Mouse (Mus musculus) urinary bladder, postnatal 25 days (tissue): Measurements from ENCODE around the gene Ranbp17.
A peak's percentile ranks its signal among the peaks of the same experiment; 100 is the strongest.
"Not testable (repeated sequence)": the region's sequence is repeated elsewhere in the genome, so short reads cannot be mapped to it uniquely, and the experiment has no call there.

Experiments used
- DNase-seq: peaks from one replicate; pipeline ENCODE4 v3.0.0; 2022; ENCODE audit warnings: low spot score

Gene Ranbp17

GRCm38 (mm10) chr11:33513376-33513991, at the start of gene Ranbp17:
Gene Ranbp17, minus strand, starts transcription at chr11:33513746.
- DNase-seq, result peak; percentile 39

GRCm38 (mm10) chr11:33554123-33554522, 40.6 kb upstream of the Ranbp17 start:
- DNase-seq, result no peak

GRCm38 (mm10) chr11:33550861-33551560, 37.5 kb upstream of the Ranbp17 start:
- no peak for DNase-seq

- DNase-seq, result no peak
These were observed 33.8 kb upstream of the Ranbp17 start for GRCm38 (mm10) chr11:33547386-33547785.

GRCm38 (mm10) chr11:33544945-33545344, 31.4 kb upstream of the Ranbp17 start:
- no peak for DNase-seq

DNA sequence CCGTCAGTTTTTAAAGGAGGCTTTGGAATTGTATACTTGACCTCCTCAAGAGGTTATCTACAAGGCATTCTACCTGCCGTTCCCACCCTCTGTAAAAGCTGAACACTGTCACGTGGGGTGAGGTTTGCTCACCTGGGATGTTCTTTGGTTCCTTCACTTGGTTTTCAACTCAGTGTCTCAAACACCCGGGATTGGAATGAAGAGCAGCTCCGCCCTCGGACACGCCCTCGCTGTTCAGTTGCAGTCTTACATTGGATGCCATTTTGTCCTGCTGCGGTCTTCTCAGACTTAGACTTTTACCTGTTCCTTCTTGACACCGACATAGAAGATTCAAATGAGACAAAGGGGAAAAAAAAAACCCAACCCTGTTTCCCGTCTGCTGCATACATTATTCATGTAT, 30.6 kb upstream of the Ranbp17 start:
- no peak for DNase-seq

DNA sequence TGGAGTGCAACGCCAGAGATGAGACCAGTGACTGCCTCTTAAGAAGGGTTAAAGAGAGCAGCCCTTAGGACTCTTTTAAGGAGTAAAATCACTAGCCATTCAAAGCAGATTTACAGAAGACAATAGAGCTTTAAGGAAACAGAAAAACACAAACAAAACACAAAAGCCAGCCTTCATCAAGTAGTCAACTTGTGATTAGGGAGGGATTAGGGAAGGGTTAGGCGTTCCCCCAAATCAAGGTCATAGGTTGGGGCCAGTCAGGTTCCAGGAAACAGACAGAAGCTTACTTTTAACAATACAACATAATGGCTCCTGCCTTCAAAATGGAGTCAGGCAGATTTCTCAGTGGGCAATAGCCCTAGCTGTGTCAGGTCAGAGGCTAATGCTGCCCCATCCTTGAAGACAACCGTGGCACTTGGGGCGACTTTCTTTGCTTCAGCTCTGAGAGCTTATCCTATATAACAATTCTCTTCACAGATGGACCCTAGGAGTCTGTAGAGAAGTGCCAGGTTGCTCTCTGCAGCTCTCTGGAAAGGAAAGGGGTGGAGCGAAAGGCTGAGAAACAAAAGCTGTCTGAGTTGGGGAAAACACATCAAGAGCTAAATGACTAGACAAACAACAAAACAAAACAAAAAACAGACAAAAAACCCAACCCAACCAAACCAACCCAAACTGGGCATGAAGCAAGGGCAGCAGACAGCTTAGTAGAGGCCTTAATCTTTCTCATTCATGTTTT, 24.0 kb upstream of the Ranbp17 start:
- no peak for DNase-seq

DNA sequence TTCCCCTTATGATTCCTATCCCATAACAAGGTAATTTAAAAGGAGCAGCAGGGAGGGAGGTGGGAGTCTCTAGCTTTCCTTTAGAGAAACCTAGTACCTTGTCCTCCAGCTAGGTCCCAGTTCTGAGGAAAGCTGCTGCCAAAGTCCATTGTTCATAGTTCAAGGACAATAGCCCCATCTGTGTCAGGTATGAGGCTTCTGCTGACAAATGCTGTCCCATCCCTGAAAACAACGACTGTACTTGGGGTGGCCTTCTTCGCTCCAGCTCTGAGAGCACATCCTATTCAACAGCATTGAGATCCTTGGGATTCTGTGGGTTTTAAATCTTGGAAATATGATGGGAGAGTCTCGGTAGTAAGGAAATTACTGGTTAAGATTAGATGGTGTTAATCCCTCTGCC, 23.1 kb upstream of the Ranbp17 start:
- DNase-seq, result no peak

DNA sequence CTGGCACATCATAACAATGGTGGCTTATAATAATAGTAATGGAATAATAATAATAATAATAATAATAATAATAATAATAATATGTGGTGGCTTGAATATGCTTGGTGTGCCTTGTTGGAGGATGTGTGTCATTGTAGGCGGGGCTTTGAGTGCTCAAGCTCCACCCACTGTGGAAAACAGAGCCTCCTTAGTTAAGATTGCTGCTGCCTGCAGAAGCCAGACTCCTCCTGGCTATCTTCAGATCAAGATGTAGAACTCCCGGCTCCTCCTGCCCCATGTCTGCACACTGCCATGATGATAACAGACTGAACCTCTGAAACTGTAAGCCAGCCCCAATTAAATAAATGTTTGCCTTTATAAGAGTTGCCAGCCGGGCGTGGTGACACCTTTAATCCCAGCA, 21.0 kb upstream of the Ranbp17 start:
- DNase-seq, result no peak

- no peak for DNase-seq
These were observed 20.0 kb upstream of the Ranbp17 start for GRCm38 (mm10) chr11:33533577-33533976.

- no peak for DNase-seq
These were observed 16.0 kb upstream of the Ranbp17 start for GRCm38 (mm10) chr11:33529576-33529975.

DNA sequence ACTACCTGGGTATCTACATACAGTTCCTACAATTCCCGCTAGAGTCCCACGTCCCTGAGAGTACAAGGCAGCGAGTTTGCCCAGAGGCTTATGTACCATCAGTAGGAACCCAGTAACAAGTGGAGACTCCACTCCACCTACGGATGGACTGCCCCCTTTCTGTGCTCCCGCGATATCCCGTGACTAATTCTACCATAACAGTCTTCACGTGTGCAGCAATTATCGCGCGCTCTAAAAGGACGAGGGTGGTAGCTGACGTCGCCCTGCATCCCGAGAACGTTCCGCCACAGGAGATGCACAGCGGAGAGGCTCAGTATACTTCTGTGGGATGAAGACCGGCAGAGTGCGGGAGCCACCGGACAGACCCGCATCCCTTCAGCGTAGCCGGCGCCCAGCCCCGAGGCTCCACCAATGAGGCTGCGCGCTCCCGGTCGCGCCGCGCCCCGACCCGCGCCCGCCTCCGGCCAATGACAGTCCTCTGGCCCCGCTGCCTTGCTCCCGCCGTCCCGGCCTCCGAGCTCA, 631 bp downstream of the Ranbp17 start:
- peak; percentile 30 for DNase-seq

- no peak for DNase-seq
These were observed 4.1 kb downstream of the Ranbp17 start for GRCm38 (mm10) chr11:33509401-33509800.

DNA sequence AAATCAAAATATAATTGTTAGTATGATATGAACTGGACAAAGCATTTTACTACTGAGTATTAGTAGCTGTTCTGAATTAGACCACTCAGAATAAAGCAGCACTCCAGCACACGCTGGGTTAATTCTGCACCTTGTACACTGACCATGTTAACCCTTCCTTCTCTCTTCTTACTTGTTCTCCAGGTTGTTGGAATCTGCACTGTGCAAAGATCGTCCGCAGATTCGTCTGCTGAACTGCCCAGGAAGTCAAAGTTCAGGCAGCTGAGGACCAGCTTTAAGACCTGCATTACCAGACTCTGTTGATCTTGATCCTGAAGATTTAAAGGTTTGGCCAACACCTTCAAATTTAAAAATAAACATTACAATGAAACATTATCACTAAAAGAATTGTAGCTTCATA, 27.8 kb downstream of the Ranbp17 start:
- no peak for DNase-seq

DNA sequence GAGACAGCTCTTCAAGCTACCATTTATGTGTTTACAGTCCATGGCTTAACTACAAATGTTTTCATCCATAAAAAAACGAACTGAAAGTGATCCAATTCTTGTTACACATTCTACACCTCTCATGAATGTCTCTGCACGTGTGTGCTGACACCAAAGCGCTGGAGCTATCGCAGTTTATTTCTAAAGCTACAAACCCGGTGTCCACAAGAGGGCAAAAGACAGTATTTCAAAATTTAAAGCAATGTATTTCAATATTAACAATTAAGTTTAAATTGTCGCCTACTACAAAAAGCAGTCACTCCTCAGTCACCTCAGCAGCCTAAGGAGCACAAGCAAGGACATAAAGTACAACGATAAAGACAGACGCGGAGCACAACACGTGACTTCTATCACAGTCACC, 33.1 kb downstream of the Ranbp17 start:
- DNase-seq, result no peak

DNA sequence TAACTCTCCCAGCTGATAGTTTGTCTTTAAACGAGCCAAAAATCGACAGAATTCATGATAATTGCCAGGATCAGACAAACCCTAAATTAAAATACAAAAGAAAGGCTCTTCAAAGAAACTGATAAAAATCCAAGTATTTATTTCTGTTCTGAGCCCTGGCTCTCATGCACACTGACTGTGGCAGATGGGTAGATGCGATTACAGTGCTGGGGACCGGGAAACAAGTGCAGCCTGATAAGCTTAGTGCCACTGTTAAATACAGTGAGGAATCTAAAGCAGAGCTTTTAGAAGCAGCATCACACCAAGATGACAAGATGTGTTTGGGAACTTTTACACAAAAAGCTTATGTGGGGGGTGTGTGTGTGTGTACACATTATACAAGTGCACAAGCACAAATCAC, 34.3 kb downstream of the Ranbp17 start:
- no peak for DNase-seq

GRCm38 (mm10) chr11:33476634-33477033, 36.9 kb downstream of the Ranbp17 start:
- no peak for DNase-seq

- no peak for DNase-seq
These were observed 52.4 kb downstream of the Ranbp17 start for GRCm38 (mm10) chr11:33461172-33461571.

DNA sequence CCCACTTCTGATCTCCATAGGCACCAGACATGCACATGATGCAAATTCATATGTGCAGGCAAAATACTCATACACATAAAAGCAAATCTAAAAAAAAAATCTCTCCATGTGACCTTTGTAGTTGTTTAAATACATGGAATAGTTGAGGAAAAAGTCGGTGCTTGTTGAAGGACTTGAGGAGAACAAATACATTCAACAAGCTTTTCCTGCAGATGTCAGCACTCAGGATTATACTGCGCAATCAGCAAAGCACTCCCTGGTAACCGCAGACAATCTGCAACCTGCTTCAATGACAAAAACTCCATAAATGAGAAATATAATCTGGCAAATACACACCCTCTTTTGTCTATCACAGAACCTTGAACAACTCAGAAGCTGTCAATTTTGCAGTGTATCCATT, 59.5 kb downstream of the Ranbp17 start:
- no peak for DNase-seq

DNA sequence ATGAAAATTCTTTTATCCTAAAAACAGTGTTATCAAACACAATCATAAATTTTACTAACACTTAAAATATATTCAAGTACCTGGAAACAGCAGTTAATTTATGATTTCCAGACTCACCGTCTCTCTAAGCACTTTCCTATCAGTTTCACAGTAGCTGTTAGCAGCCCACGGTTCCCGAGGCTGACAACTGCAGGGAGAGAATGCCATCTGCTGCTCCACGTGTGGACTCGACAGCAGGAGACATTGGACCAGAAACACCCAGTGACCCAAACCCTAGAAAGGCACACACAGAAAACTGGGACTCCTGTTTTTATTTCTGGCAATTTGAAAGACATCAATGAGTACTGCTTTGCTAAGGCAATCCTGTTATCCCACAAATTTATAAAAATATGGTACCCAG, 79.7 kb downstream of the Ranbp17 start:
- DNase-seq, result no peak

- not testable (repeated sequence) for DNase-seq
These were observed 85.3 kb downstream of the Ranbp17 start for GRCm38 (mm10) chr11:33428238-33428637.

DNA sequence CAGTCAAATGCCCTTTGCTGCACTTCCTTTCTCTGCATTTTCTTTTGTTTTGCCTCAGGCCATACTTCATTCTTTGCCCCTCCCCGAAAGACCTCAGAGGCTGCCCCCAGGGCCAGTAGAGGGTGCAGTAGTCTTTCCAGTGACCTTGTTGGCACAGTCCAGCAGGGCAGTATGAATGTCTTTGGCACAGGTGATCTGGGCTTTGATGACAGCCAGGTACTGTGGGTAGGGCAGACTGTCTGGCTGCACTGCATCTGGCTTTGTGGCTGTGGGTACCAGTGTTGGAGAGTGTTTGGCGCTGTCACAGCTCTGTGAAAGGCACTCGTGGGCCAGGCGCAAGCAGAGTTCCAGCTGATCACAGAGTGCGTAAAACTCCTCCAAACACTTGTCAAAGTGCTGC, 85.8 kb downstream of the Ranbp17 start:
- not testable (repeated sequence) for DNase-seq

DNA sequence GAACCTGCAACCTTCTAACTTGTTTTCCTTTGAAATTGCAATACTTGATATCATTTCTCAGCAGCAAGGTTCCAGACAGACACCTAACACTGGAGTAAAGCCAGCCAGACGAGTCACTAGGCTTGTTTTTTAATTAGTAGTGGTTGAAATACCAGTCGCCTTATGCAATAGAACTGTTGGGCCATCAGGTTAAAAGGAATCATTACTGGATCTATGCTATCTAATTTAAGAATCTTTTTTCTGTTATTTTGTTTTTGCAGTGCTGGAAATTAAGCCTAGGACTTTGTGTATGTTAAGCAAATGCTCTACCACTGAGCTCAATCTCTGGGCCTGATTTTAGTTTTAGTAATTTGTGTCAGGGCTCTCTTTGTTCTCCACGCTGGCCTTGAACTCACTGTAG, 91.3 kb downstream of the Ranbp17 start:
- no peak for DNase-seq
